Comparison of ENCODE assay signal across 8 mouse cellular contexts in genomic region chr7:3692382-3692986, GRCm38 (mm10). TPM values are rescaled to one million over a fixed set of nuclear protein-coding genes. Genes with fewer than 3 reads are reported as not detected.
DNase-seq lines count a peak whose midpoint lies in the region; ATAC-seq and TF ChIP-seq lines count a peak whose summit lies in the region.

Gene Tsen34, plus strand, starts transcription at chr7:3692863.

- no peaks in the 10 kb centered on the region for H3K4me1 ChIP-seq in cerebellum, adult 2 months (ENCODE audit: control insufficient read depth, insufficient read depth, low read length)
- peaks cover 26% of the 10 kb centered on the region for H3K4me1 ChIP-seq in forebrain, embryonic 13.5 days
- H3K4me1 ChIP-seq in hindbrain, embryonic 11.5 days (replicated peaks; ENCODE audit: control insufficient read depth, insufficient read depth, low read length) = peaks cover 4% of the 10 kb centered on the region; the same call in 1 of the 2 replicates
- peaks cover 45% of the 10 kb centered on the region for H3K4me1 ChIP-seq in liver, embryonic 13.5 days (replicated peaks)

- H3K36me3 ChIP-seq in forebrain, embryonic 13.5 days (ENCODE audit: poor library complexity, severe bottlenecking) = peaks cover 22% of the 10 kb centered on the region
- H3K36me3 ChIP-seq in hindbrain, embryonic 11.5 days (ENCODE audit: control insufficient read depth, insufficient read depth, low read length) = no peaks in the 10 kb centered on the region
- H3K36me3 ChIP-seq in liver, embryonic 13.5 days = peaks cover 19% of the 10 kb centered on the region; the same call in 1 of the 2 replicates

- ATAC-seq in CD4-positive, CD25-positive, alpha-beta regulatory T cell, adult 4 months = peak; percentile 3
- ATAC-seq in forebrain, embryonic 13.5 days = peak; percentile 0; the same call in 1 of the 2 replicates
- ATAC-seq in hindbrain, embryonic 11.5 days (ENCODE audit: low FRiP score) = no peak
- ATAC-seq in liver, embryonic 13.5 days (ENCODE audit: low read depth) = no peak; the same call in 1 of the 2 replicates

- H3K9me3 ChIP-seq in forebrain, embryonic 13.5 days (replicated peaks) = no peaks in the 10 kb centered on the region
- no peaks in the 10 kb centered on the region for H3K9me3 ChIP-seq in hindbrain, embryonic 11.5 days (ENCODE audit: control insufficient read depth, low read length)
- H3K9me3 ChIP-seq in liver, embryonic 13.5 days (replicated peaks) = no peaks in the 10 kb centered on the region

- peak within 1 kb of the TSS; percentile 63 for H3K27ac ChIP-seq in cerebellum, adult 2 months (ENCODE audit: insufficient read depth, low read length)
- H3K27ac ChIP-seq in forebrain, embryonic 13.5 days = peak within 1 kb of the TSS; percentile 89
- H3K27ac ChIP-seq in hindbrain, embryonic 11.5 days (ENCODE audit: low read depth, low read length) = peak within 1 kb of the TSS; percentile 84
- H3K27ac ChIP-seq in liver, embryonic 13.5 days = peak within 1 kb of the TSS; percentile 89

- H3K4me3 ChIP-seq in cerebellum, adult 2 months (replicated peaks; ENCODE audit: insufficient read depth, low read depth, low read length) = peak within 1 kb of the TSS; percentile 86
- H3K4me3 ChIP-seq in forebrain, embryonic 13.5 days = peak within 1 kb of the TSS; percentile 75
- peak within 1 kb of the TSS; percentile 68 for H3K4me3 ChIP-seq in hindbrain, embryonic 11.5 days (ENCODE audit: low read depth, low read length)
- H3K4me3 ChIP-seq in liver, embryonic 13.5 days (replicated peaks) = peak within 1 kb of the TSS; percentile 76

- no peaks in the 10 kb centered on the region for H3K27me3 ChIP-seq in cerebellum, adult 2 months (ENCODE audit: control insufficient read depth, insufficient read depth, low read length)
- H3K27me3 ChIP-seq in forebrain, embryonic 13.5 days = no peaks in the 10 kb centered on the region
- no peaks in the 10 kb centered on the region for H3K27me3 ChIP-seq in hindbrain, embryonic 11.5 days (ENCODE audit: control insufficient read depth, insufficient read depth, low read length)
- H3K27me3 ChIP-seq in liver, embryonic 13.5 days = no peaks in the 10 kb centered on the region

- H3K9ac ChIP-seq in forebrain, embryonic 13.5 days = peak within 1 kb of the TSS; percentile 91
- peak within 1 kb of the TSS; percentile 80 for H3K9ac ChIP-seq in hindbrain, embryonic 11.5 days (ENCODE audit: low read depth, low read length)
- peak within 1 kb of the TSS; percentile 83 for H3K9ac ChIP-seq in liver, embryonic 13.5 days

- no peak for TF ChIP-seq POLR2A in cerebellum, adult 2 months (IDR thresholded peaks at IDR 0.05; ENCODE audit: borderline replicate concordance, insufficient read depth, low read length)

- TF ChIP-seq CTCF in cerebellum, adult 2 months (IDR thresholded peaks at IDR 0.05; ENCODE audit: borderline replicate concordance, insufficient read depth, low read depth, low read length) = no peak

- under 1% methylated on average over 49 of the region's 49 CpGs for WGBS in cerebellum, adult 2 months
- under 1% methylated on average over 49 of the region's 49 CpGs for WGBS in forebrain, embryonic 13.5 days
- under 1% methylated on average over 49 of the region's 49 CpGs for WGBS in hindbrain, embryonic 11.5 days
- under 1% methylated on average over 49 of the region's 49 CpGs for WGBS in liver, embryonic 13.5 days (ENCODE audit: insufficient replicate concordance)

- no peak for DNase-seq in cerebellum, adult 2 months
- no peak for DNase-seq in cerebellum, adult 11 months
- DNase-seq in hindbrain, embryonic 11.5 days (ENCODE audit: low spot score) = peak; percentile 56
- no peak for DNase-seq in liver, embryonic 13.5 days
- DNase-seq in c-Kit-positive CD71-positive TER-119-positive erythroid progenitor cells, embryonic 14.5 days (ENCODE audit: low spot score) = no peak
- no peak for DNase-seq in embryo, embryonic 10 days (ENCODE audit: low spot score)

- peak within 1 kb of the TSS; percentile 84 for H3K4me2 ChIP-seq in forebrain, embryonic 13.5 days
- H3K4me2 ChIP-seq in hindbrain, embryonic 11.5 days (replicated peaks; ENCODE audit: low read depth, low read length) = peak within 1 kb of the TSS; percentile 83
- peak within 1 kb of the TSS; percentile 97 for H3K4me2 ChIP-seq in liver, embryonic 13.5 days

RNA-seq across cellular contexts. Expression of gene Tsen34, which starts in this region (rescaled TPM):
- 112 and 115 TPM in 2 replicates for polyA plus RNA-seq in cerebellum, adult 2 months (2012; rRNA removed)
- 10 to 100 TPM in 1 of 2 experiments, 1 to 10 TPM in 1; 9.2 to 11.2 TPM for polyA plus RNA-seq in CD4-positive, CD25-positive, alpha-beta regulatory T cell, adult 4 months (2017; shearing (Covaris generic))
- polyA plus RNA-seq in forebrain, embryonic 13.5 days (2015; fragmentation: Nextera tagmentation; extraction: Ambion mirVana) = 227 and 236 TPM in 2 replicates
- 204 and 207 TPM in 2 replicates for polyA plus RNA-seq in hindbrain, embryonic 11.5 days (2014; fragmentation: Nextera tagmentation; extraction: Ambion mirVana)
- 41.7 and 43.6 TPM in 2 replicates for polyA plus RNA-seq in liver, embryonic 13.5 days (2015; fragmentation: Nextera tagmentation; extraction: Ambion mirVana)

Comparison
In these comparisons a context has a peak if more than half of its experiments do, and no peak if none do; other contexts are left out.
1. ATAC-seq: peak in CD4-positive, CD25-positive, alpha-beta regulatory T cell, adult 4 months (single experiment) and forebrain, embryonic 13.5 days (single experiment); none in hindbrain, embryonic 11.5 days (single experiment) and liver, embryonic 13.5 days (single experiment).
2. Peak in every context shown above with its lines, with median percentiles within 50 percentile points of each other: H3K27ac ChIP-seq, H3K4me3 ChIP-seq, H3K4me2 ChIP-seq and H3K9ac ChIP-seq.